Mouse (Mus musculus) left cerebral cortex, postnatal 36 days (tissue): ENCODE measurements around the gene Chmp5. TPM values are rescaled to one million over a fixed set of nuclear protein-coding genes. Genes with fewer than 3 reads are reported as not detected.
"Not testable (repeated sequence)": the region's sequence is repeated elsewhere in the genome, so short reads cannot be mapped to it uniquely, and the experiment has no call there.

Source experiments
- DNase-seq, 2 experiments: peaks; one replicate each; pipeline ENCODE4 v3.0.0; 2021 to 2022; ENCODE audit warnings: low spot score in 2 of 2, mixed read lengths in 1 of 2
- intact Hi-C: fragments of 180-260 bp; cut with DNase I; formaldehyde crosslinking; loops from one replicate; pipeline ENCODE4 v1.15.1; 2025
- total RNA-seq, 2 experiments: library from RNA; stranded (reverse); gene quantifications; 2 replicates each; pipeline ENCODE4 v1.2.3; 2021

Gene Chmp5
- 10 to 100 TPM; 81.2 to 81.6 TPM for total RNA-seq

- peak; percentile 97 to 98 for DNase-seq
- intact Hi-C loops: loop anchor here (2.0 to 5.0 kb wide), 2 partner anchors 23 to 191 kb away; partner anchors contain the start of genes Nfx1 and Smu1
These were observed at the start of gene Chmp5, which contains the start of gene Bag1 for GRCm38 (mm10) chr4:40948160-40948708. Chmp5 (plus strand) TSS chr4:40948407. Bag1 (minus strand) TSS chr4:40948294.

GRCm38 (mm10) chr4:40898476-40899044, 49.6 kb upstream of the Chmp5 start:
- intact Hi-C loops: no loop called here
- no peak for DNase-seq

GRCm38 (mm10) chr4:40899264-40899663, 48.9 kb upstream of the Chmp5 start:
- no peak for DNase-seq
- intact Hi-C loops: no loop called here

GRCm38 (mm10) chr4:40900071-40900470, 48.1 kb upstream of the Chmp5 start:
- intact Hi-C loops: no loop called here
- no peak for DNase-seq

- intact Hi-C loops: no loop called here
These were observed 47.6 kb upstream of the Chmp5 start for GRCm38 (mm10) chr4:40900612-40901011.

GRCm38 (mm10) chr4:40906298-40906697, 41.9 kb upstream of the Chmp5 start:
- no peak for DNase-seq
- intact Hi-C loops: loop anchor here (1.0 kb wide), 1 partner anchor 132 kb away; no protein-coding TSS in a partner anchor

More at GRCm38 (mm10) chr4:40900612-40901011, 47.6 kb upstream of the Chmp5 start:
- no peak for DNase-seq

GRCm38 (mm10) chr4:40908261-40908969, 39.8 kb upstream of the Chmp5 start:
- intact Hi-C loops: no loop called here
- DNase-seq: no peak

GRCm38 (mm10) chr4:40914287-40914867, 33.8 kb upstream of the Chmp5 start:
- intact Hi-C loops: no loop called here
- no peak for DNase-seq

- intact Hi-C loops: no loop called here
- DNase-seq: no peak
These were observed 32.3 kb upstream of the Chmp5 start for GRCm38 (mm10) chr4:40915947-40916346.

GRCm38 (mm10) chr4:40916592-40917155, 31.5 kb upstream of the Chmp5 start:
- no peak for DNase-seq
- intact Hi-C loops: no loop called here

- intact Hi-C loops: no loop called here
- no peak for DNase-seq
These were observed 28.4 kb upstream of the Chmp5 start, which contains the start of gene Spink4 for GRCm38 (mm10) chr4:40919785-40920184. Spink4 (plus strand) TSS chr4:40920052.

GRCm38 (mm10) chr4:40920576-40920975, 27.6 kb upstream of the Chmp5 start:
- DNase-seq: peak in 1 of 2 experiments; percentile 18
- intact Hi-C loops: no loop called here

- intact Hi-C loops: no loop called here
- no peak for DNase-seq
These were observed 26.9 kb upstream of the Chmp5 start for GRCm38 (mm10) chr4:40921288-40921687.

- intact Hi-C loops: no loop called here
- DNase-seq: no peak
These were observed 25.0 kb upstream of the Chmp5 start for GRCm38 (mm10) chr4:40923087-40923651.

- intact Hi-C loops: no loop called here
These were observed 22.6 kb upstream of the Chmp5 start for GRCm38 (mm10) chr4:40925568-40925967.

GRCm38 (mm10) chr4:40929046-40929445, 19.2 kb upstream of the Chmp5 start:
- intact Hi-C loops: no loop called here
- no peak for DNase-seq

More at GRCm38 (mm10) chr4:40925568-40925967, 22.6 kb upstream of the Chmp5 start:
- DNase-seq: no peak

- intact Hi-C loops: no loop called here
- no peak for DNase-seq
These were observed 14.5 kb upstream of the Chmp5 start for GRCm38 (mm10) chr4:40933694-40934093.

GRCm38 (mm10) chr4:40934369-40934768, 13.8 kb upstream of the Chmp5 start:
- intact Hi-C loops, DNase-seq: not testable (repeated sequence)

- intact Hi-C loops: no loop called here
- DNase-seq: peak; percentile 26 to 33
These were observed 11.9 kb upstream of the Chmp5 start for GRCm38 (mm10) chr4:40936175-40936839.
